Mouse (Mus musculus) monocyte, adult 5-6 weeks (primary cell): ENCODE results near the gene Sh3rf1. TPM values are rescaled to one million over a fixed set of nuclear protein-coding genes. Genes with fewer than 3 reads are reported as not detected.
A peak's percentile ranks its signal among the peaks of the same experiment; 100 is the strongest.

ENCODE experiments used
- ATAC-seq: fragments of 153-309, 156-312 bp; replicated peaks from 2 replicates; pipeline ENCODE4 v1.8.0; 2017; ENCODE audit warnings: mild to moderate bottlenecking; ENCODE audit not compliant: low TSS enrichment, insufficient number of reproducible peaks, severe bottlenecking, poor library complexity, low FRiP score
- total RNA-seq: library from RNA; stranded (forward); fragments of 200-1000, 200-491, 200-594 nt; gene quantifications from 3 replicates; pipeline ENCODE4 v1.2.3, GENCODE M21; 2017

Gene Sh3rf1
- total RNA-seq, 1 experiment from 2014 or later: 0.57 TPM

GRCm38 (mm10) chr8:61217017-61217416, 6.7 kb upstream of the Sh3rf1 start:
- ATAC-seq: no peak

GRCm38 (mm10) chr8:61217426-61217825, 6.2 kb upstream of the Sh3rf1 start:
- no peak for ATAC-seq

GRCm38 (mm10) chr8:61218439-61218838, 5.2 kb upstream of the Sh3rf1 start:
- no peak for ATAC-seq

GRCm38 (mm10) chr8:61223283-61223682, 389 bp upstream of the Sh3rf1 start:
- ATAC-seq: no peak

GRCm38 (mm10) chr8:61224380-61225092, 864 bp downstream of the Sh3rf1 start:
- 0 out of 2 replicates have a peak, but pooled peaks have one; percentile 37 for ATAC-seq

- no peak for ATAC-seq
Observed at GRCm38 (mm10) chr8:61225581-61226395, 2.1 kb downstream of the Sh3rf1 start.

GRCm38 (mm10) chr8:61226632-61227031, 3.0 kb downstream of the Sh3rf1 start:
- ATAC-seq: no peak

GRCm38 (mm10) chr8:61228678-61229077, 5.0 kb downstream of the Sh3rf1 start:
- no peak for ATAC-seq

GRCm38 (mm10) chr8:61229511-61230195, 6.0 kb downstream of the Sh3rf1 start:
- no peak for ATAC-seq

- ATAC-seq: no peak
Observed at GRCm38 (mm10) chr8:61230881-61231755, 7.4 kb downstream of the Sh3rf1 start.

GRCm38 (mm10) chr8:61235499-61235898, 11.8 kb downstream of the Sh3rf1 start:
- no peak for ATAC-seq

GRCm38 (mm10) chr8:61236506-61237268, 13.0 kb downstream of the Sh3rf1 start:
- no peak for ATAC-seq

- no peak for ATAC-seq
Observed at GRCm38 (mm10) chr8:61239576-61239975, 15.9 kb downstream of the Sh3rf1 start.

GRCm38 (mm10) chr8:61241229-61241628, 17.6 kb downstream of the Sh3rf1 start:
- ATAC-seq: no peak

- no peak for ATAC-seq
Observed at GRCm38 (mm10) chr8:61242896-61243295, 19.2 kb downstream of the Sh3rf1 start.

GRCm38 (mm10) chr8:61243491-61243890, 19.8 kb downstream of the Sh3rf1 start:
- ATAC-seq: no peak

- no peak for ATAC-seq
Observed at GRCm38 (mm10) chr8:61244157-61244556, 20.5 kb downstream of the Sh3rf1 start.
